Comparison of ENCODE assay signal across 10 mouse cellular contexts in genomic region chr1:128740616-128741015, GRCm38 (mm10).
A peak's percentile ranks its signal among the peaks of the same experiment; 100 is the strongest.
DNase-seq lines count a peak whose midpoint lies in the region; ATAC-seq and TF ChIP-seq lines count a peak whose summit lies in the region.
"Had no signal": no experiment of that assay in that cellular context is flagged by ENCODE, and none has a peak within 500 bp of the region (broad histone marks: within the 10 kb centered on the region; RNA-seq: fewer than 3 reads in every experiment).

No protein-coding gene starts in this region.

- H3K36me3 ChIP-seq in forebrain, postnatal 0 days (ENCODE audit: insufficient read depth) = no peaks in the 10 kb centered on the region
- no peaks in the 10 kb centered on the region for H3K36me3 ChIP-seq in forebrain, embryonic 10.5 days (replicated peaks)
- H3K36me3 ChIP-seq in lung, embryonic 15.5 days = no peaks in the 10 kb centered on the region
- H3K36me3 ChIP-seq: hindbrain, embryonic 15.5 days had no signal

- 34% methylated on average over 2 of the region's 2 CpGs for WGBS in forebrain, postnatal 0 days
- 90% methylated on average over 2 of the region's 2 CpGs for WGBS in forebrain, embryonic 10.5 days
- 34% methylated on average over 2 of the region's 2 CpGs for WGBS in lung, embryonic 15.5 days

- H3K4me1 ChIP-seq in forebrain, postnatal 0 days (ENCODE audit: insufficient read depth) = no peaks in the 10 kb centered on the region
- H3K4me1 ChIP-seq in forebrain, embryonic 10.5 days = no peaks in the 10 kb centered on the region
- H3K4me1 ChIP-seq in lung, embryonic 15.5 days = no peaks in the 10 kb centered on the region
- H3K4me1 ChIP-seq: hindbrain, embryonic 15.5 days had no signal

- no peak overlapping the region for H3K4me3 ChIP-seq in forebrain, postnatal 0 days (ENCODE audit: low read depth, low read length)
- H3K4me3 ChIP-seq in forebrain, embryonic 10.5 days = no peak overlapping the region
- H3K4me3 ChIP-seq in lung, embryonic 15.5 days = no peak overlapping the region
- H3K4me3 ChIP-seq in layer of hippocampus, adult 2 months = no peak overlapping the region
- H3K4me3 ChIP-seq: hindbrain, embryonic 15.5 days had no signal

- no peak overlapping the region for H3K4me2 ChIP-seq in forebrain, postnatal 0 days (ENCODE audit: low read depth)
- H3K4me2 ChIP-seq in lung, embryonic 15.5 days = no peak overlapping the region
- H3K4me2 ChIP-seq: hindbrain, embryonic 15.5 days had no signal

- no peaks in the 10 kb centered on the region for H3K27me3 ChIP-seq in forebrain, postnatal 0 days (ENCODE audit: insufficient read depth, low read length)
- H3K27me3 ChIP-seq in forebrain, embryonic 10.5 days (ENCODE audit: poor library complexity, severe bottlenecking) = no peaks in the 10 kb centered on the region
- no peaks in the 10 kb centered on the region for H3K27me3 ChIP-seq in lung, embryonic 15.5 days
- H3K27me3 ChIP-seq: hindbrain, embryonic 15.5 days had no signal

- no peak overlapping the region for H3K9ac ChIP-seq in forebrain, postnatal 0 days
- no peak overlapping the region for H3K9ac ChIP-seq in lung, embryonic 15.5 days
- H3K9ac ChIP-seq: hindbrain, embryonic 15.5 days had no signal

- TF ChIP-seq CTCF in forebrain, postnatal 0 days (IDR thresholded peaks at IDR 0.05; ENCODE audit: low read depth) = no peak
- no peak for TF ChIP-seq CTCF in layer of hippocampus, adult 2 months (conservative IDR thresholded peaks at IDR 0.05)

- no peaks in the 10 kb centered on the region for H3K9me3 ChIP-seq in forebrain, postnatal 0 days (ENCODE audit: low read length)
- H3K9me3 ChIP-seq in forebrain, embryonic 10.5 days = no peaks in the 10 kb centered on the region
- no peaks in the 10 kb centered on the region for H3K9me3 ChIP-seq in lung, embryonic 15.5 days
- H3K9me3 ChIP-seq: hindbrain, embryonic 15.5 days had no signal

- no peak overlapping the region for H3K27ac ChIP-seq in forebrain, postnatal 0 days (ENCODE audit: low read depth, low read length)
- no peak overlapping the region for H3K27ac ChIP-seq in forebrain, embryonic 10.5 days
- H3K27ac ChIP-seq in lung, embryonic 15.5 days = no peak overlapping the region
- no peak overlapping the region for H3K27ac ChIP-seq in layer of hippocampus, adult 2 months
- H3K27ac ChIP-seq: hindbrain, embryonic 15.5 days had no signal

- peak; percentile 46 for DNase-seq in forebrain, postnatal 0 days
- DNase-seq in forebrain, embryonic 10.5 days (ENCODE audit: extremely low spot score, low spot score) = no peak
- no peak for DNase-seq in lung, adult 18-20 months
- DNase-seq in layer of hippocampus, adult 2 months (ENCODE audit: low spot score in 2 of 2) = peak; percentile 57 to 65
- DNase-seq in telencephalon, adult 2 months (ENCODE audit: low read depth, low spot score) = peak; percentile 32
- no peak for DNase-seq in ovary, adult 18-20 months (ENCODE audit: low spot score)
- no peak for DNase-seq in urinary bladder, adult 18-20 months (ENCODE audit: low spot score in 2 of 2)

- no peak for ATAC-seq in forebrain, postnatal 0 days
- ATAC-seq in lung, embryonic 15.5 days (ENCODE audit: borderline replicate concordance, extremely low read depth, low FRiP score, low TSS enrichment) = 0 out of 2 replicates have a peak, but pooled peaks have one; percentile 66
- ATAC-seq: activated CD4-positive, CD25-positive, alpha-beta regulatory T cell, adult 4 months had no signal

Comparison
In these comparisons a context has a peak if more than half of its experiments do, and no peak if none do; other contexts are left out.
1. DNase-seq: peak in forebrain, postnatal 0 days (single experiment), layer of hippocampus, adult 2 months (2 of 2) and telencephalon, adult 2 months (single experiment); none in forebrain, embryonic 10.5 days (single experiment), lung, adult 18-20 months (0 of 2), ovary, adult 18-20 months (single experiment) and urinary bladder, adult 18-20 months (0 of 2).